Mouse (Mus musculus): ENCODE results near the gene Dus3l.

The Dus3l gene
- long read RNA-seq, experiment 1, transcript Dus3l-201 (13 exons, 2,025 nt), result major isoform, 14 of 26 reads
- long read RNA-seq, experiment 1, partial matches to known transcripts, result 7 of 26 reads
- long read RNA-seq, experiment 1, other reads (novel, unspliced or antisense), result 5 of 26 reads
- long read RNA-seq, experiment 2, transcript Dus3l-201 (13 exons, 2,025 nt), result major isoform, 11 of 17 reads
- long read RNA-seq, experiment 2, partial matches to known transcripts, result 2 of 17 reads
- long read RNA-seq, experiment 2, other reads (novel, unspliced or antisense), result 4 of 17 reads

DNA sequence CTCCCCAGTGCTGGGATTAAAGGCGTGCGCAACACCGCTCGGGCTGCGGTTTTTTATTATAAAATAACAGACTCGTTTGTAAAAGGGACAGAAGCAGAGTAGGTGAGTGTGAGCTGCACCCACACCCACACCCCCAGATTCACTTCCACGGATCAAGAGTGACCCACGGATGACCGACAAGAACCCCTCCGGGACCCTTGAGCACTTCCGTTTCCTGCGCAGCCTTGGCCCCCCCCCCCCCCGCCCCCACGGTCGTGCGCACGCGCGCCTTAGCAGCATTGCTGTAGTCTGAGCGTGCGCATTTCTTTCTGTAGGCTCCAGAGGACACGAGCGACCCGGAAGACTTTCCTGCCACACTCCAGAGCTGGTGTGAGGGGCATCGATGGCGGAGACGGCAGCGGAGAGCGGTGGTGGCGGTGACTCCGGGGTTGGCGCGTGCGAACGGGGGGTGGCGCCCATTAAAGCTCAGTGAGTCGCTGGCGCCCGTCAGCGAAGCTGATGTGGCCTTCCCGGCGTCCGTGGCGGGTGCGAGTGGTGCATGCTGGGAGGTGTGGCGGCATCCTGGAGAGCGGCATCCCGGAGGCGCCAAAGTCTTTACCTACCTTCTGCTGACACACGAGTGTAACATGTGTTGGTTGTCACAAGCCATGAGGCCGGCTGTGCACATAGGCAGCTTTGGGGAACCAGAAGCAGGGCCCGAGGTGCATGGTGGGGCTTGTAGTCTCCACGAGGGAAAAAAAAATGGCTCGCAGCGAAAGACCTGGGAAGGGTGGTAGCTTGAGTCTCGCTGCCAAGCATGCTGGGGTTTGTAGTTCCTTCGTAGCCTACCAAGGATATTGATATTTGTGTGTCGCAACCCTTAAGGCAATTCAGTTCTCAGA lies at the start of gene Dus3l:
TSS of gene Dus3l (plus strand) at position 284 of the 881 bp plus-strand sequence.
- intact Hi-C loops (cut with DNase I), result loop anchor here (5.0 kb wide), 1 partner anchor 38 kb away; no protein-coding TSS in a partner anchor

DNA sequence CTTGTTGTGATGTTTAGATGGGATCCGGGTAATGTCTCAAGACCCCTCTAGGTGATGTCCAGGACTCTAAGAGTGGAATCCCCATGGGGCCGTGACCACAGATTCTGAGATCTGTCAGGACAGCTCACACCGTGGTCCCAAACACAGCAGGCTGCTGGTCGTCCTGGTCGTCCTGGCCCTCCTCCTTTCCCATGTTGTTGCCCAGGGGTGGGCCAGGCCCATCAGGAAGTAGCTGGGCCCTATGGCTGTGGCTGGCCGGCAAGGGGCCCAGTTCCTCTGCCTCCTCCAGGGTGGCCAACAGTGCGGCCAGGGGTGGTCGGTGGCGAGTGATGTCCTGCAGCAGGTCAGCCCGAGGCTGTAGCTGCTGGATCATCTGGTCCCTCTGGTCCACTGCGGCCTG lies 49.2 kb upstream of the Dus3l start:
- intact Hi-C loops (cut with DNase I), result loop anchor here (5.0 kb wide), 1 partner anchor 42 kb away; the partner anchor contains the start of gene Nrtn

GRCm38 (mm10) chr17:56715914-56716654 lies 48.5 kb upstream of the Dus3l start:
- intact Hi-C loops (cut with DNase I), result loop anchor here (5.0 kb wide), 1 partner anchor 41 kb away; the partner anchor contains the start of gene Nrtn

DNA sequence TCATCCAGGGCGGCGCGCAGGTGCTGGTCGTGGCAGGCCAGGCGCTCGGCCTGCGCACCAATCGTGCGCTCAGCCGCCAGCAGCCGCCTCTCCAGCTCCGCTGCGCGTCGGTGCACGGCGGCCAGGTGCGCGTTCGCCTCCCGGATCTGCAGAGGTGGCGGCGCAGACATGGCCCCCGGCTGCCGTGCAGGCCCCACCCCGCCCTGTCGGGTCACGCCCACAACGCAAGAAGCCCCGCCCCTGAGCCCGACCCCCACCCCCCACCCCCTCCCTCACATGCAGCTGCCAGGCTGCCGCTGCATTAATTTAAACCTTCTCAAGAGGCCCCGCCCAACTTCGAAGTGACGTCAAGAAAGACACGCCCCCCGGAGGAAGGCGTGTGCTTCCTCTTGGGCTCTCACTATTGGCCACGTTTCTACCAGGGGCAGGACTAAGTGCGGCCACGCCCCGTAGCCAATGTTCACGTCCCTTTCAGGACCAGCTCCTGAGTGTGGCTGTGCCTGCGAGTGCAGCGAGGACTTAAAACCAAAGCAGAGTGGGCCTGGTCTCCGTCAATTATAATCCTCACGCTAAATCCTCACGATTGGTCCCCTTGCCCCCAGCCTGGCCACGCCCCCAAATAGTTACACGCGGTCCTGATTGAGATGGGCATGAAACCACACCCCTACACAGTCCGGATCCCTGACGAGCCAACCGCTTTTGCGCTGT lies 47.7 kb upstream of the Dus3l start:
- intact Hi-C loops (cut with DNase I), result loop anchor here (5.0 kb wide), 1 partner anchor 40 kb away; the partner anchor contains the start of gene Nrtn

DNA sequence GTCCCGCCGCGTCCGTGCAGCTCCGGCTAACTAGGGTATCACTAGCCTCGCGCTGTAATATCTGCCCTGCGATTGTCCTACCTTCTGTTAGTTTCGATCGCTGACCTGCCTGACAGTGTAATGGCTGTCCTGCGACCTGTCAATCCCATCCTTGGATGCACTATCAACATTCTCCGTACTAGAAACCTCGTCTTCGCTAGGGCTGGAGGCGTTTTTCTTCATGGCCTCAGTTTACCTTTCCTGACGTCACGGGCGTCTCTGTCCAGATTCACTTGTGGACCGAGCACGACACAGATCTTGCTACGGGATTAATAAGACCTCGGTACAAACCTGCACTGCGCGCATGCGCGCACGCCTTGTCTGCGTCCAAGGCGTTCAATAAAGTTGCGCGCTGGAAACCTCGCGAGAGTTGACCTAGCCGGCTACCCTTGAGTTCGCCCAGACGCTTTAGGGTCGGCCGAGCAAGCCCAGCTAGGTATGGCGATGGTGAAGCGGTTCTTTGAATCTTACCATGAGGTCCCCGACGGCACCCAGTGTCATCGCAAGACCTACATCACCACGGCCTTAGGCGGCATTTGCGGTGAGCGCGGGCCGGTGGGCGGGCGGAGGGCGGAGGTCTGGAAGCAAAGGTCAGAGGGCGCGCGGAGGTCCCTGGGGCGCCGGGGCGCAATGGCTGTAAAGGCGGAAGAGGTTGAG lies 47.0 kb upstream of the Dus3l start, which contains the start of the genes Ndufa11 and Vmac:
TSS of gene Ndufa11 (plus strand) at position 405 of the 696 bp plus-strand sequence.
TSS of gene Vmac (minus strand) at position 660 of the 696 bp plus-strand sequence.
- intact Hi-C loops (cut with DNase I), result loop anchor here (5.0 kb wide), 1 partner anchor 40 kb away; the partner anchor contains the start of gene Nrtn

DNA sequence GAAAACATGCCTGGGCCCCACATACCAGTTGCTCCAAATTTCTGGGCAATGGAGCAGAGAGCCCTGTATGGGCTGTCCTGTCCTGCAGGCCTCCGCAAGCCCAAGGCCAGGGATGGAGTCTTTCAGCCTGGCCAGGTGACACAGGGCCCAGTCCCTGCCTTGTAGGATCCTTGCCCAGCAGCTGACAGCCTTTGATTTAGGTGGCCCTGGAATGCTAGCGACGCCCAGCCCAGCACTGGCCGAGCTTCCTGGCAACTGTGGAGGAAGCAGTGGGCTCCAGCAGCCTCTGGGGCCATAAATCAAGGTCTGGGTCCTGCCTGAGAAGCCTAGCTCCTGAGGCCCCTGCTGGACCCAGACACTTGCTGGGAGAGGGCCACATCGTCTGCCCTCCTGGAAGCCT lies 42.1 kb upstream of the Dus3l start:
- intact Hi-C loops (cut with DNase I), result no loop called here

- intact Hi-C loops (cut with DNase I), result no loop called here
These were observed 41.0 kb upstream of the Dus3l start for GRCm38 (mm10) chr17:56723419-56724161.

- intact Hi-C loops (cut with DNase I), result no loop called here
These were observed 37.4 kb upstream of the Dus3l start for GRCm38 (mm10) chr17:56727029-56727649.

GRCm38 (mm10) chr17:56727659-56728058 lies 36.9 kb upstream of the Dus3l start:
- intact Hi-C loops (cut with DNase I), result no loop called here

GRCm38 (mm10) chr17:56728117-56728516 lies 36.4 kb upstream of the Dus3l start:
- intact Hi-C loops (cut with DNase I), result no loop called here

- intact Hi-C loops (cut with DNase I), result no loop called here
These were observed 35.4 kb upstream of the Dus3l start for GRCm38 (mm10) chr17:56729151-56729550.

DNA sequence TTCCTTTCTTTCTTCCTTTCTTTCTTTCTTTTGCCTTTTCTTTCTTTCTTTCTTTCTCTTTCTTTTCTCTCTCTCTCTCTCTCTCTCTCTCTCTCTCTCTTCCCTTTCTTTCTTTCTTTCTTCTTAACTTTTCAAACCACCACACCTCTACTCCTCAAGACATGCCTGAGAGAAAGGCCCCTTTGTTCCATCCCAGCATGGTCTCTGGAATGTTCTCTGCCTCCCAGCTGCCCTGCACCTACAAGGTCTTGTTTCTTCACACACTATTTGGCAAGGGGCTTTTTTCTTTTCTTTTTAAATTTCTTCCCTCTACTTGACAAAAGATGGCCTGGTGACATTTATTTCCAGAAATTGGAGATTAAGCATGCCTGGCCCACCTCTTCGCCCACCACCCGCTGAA lies 34.9 kb upstream of the Dus3l start:
- intact Hi-C loops (cut with DNase I), result no loop called here

DNA sequence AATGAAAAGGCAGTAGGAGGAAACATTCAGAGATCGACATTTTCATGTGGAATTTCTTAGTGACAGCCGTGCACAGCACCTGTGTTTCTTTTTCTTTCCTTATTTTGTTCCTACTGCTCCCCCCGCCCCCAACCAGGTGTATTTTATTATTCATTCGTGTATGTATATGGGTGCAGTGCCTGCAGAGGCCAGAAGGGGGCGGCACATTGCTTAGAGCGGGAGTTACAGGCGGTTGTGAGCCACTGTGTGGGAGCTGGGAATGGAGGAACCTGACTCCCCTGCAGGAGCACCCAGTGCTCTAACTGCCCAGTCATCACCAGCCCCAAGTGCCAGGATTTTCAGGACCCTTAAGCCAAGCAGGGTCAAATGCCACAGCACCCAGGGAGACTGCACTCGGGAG lies 28.0 kb upstream of the Dus3l start:
- intact Hi-C loops (cut with DNase I), result no loop called here

DNA sequence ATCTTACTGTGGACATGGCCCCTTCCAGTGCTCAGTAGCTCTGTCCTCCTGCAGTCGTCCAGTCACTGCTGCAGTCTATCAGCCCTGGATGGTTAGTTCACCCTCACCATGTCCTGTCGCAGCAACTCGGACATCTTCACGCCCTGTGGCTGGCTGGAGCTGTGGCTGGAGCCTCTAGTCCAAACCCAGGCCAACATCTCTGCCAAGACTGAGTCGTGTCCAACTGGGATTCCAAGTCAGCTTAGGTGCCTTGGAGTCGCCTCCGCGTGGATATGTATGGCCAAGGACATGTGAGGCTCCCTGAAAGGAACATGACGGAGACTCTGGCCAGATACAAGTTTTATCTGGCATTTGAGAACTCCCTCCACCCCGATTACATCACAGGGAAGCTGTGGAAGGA lies 26.3 kb upstream of the Dus3l start:
- intact Hi-C loops (cut with DNase I), result no loop called here

DNA sequence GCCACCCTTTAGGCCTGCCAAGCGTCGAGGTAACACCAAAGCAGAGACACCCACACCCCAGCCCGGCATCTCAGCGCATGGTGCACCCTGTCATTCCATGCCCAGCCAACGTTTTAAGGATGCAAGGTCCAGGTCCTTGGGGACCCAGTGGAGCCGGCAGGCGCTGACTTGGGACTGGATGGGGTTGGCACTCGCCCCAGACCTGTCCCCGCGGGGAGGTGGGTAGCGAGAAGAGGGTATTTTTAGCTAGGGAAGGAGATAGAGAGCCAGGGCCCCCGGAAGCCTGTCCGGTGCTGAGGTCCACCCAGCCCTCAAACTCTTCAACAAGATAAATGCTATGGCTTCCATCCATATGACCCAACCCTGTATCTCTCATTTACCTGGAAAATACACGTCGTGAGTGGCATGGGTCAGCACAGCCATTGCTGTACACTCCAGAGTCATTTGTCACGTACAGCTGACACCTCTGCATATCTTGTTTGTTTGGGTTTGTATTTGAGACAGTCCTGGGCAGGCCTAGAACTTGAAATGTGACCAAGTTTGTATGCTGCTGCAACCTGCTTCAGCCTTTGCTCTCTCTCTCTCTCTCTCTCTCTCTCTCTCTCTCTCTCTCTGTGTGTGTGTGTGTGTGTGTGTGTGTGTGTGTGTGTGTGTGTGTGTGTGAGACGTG lies 24.3 kb upstream of the Dus3l start:
- intact Hi-C loops (cut with DNase I), result loop anchor here (10.0 kb wide), 1 partner anchor 195 kb away; no protein-coding TSS in a partner anchor

DNA sequence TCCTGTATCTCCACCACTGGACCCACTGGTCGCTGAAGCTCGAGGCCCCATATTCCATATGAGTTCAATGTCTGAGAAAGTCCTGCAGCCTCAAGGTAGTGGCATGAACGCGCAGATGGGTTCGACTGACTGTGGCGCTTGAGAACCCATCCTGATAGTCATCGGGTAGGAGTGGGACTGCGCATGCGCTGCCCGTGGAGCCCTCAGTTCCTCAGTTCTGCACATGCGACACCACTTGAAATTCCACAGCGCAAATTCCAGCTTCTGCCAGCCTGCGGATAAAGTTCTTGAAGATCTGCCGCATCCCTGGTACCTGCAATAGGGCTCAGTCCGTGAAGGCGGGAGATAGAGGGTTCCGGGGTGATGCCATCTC lies 23.8 kb upstream of the Dus3l start:
- intact Hi-C loops (cut with DNase I), result loop anchor here (10.0 kb wide), 1 partner anchor 196 kb away; no protein-coding TSS in a partner anchor

DNA sequence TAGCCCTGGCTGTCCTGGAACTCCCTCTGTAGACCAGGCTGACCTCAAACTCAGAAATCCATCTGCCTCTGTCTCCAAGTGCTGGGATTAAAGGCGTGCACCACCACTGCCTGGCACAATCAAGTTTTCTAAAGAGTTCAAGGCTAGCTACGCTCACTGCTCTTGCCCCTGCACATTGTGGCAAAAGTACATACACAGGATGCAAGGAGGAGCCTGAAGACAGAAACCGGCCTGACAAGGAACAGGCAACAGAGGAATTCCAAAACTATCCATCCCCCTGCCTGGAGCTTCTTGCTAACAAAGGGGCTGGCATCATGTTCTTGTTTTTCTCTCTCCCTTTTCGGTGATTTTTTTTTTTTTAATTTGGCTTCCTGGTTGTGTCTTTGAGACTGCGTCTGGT lies 20.4 kb upstream of the Dus3l start:
- intact Hi-C loops (cut with DNase I), result loop anchor here (10.0 kb wide), 1 partner anchor 199 kb away; no protein-coding TSS in a partner anchor

Data from adrenal gland (tissue).